Mouse (Mus musculus): ENCODE data around the gene Kcns1. TPM values are rescaled to one million over a fixed set of nuclear protein-coding genes. Genes with fewer than 3 reads are reported as not detected.
A peak's percentile ranks its signal among the peaks of the same experiment; 100 is the strongest.

Gene Kcns1
- total and polyA plus RNA-seq, 3 experiments = 0.11 to 0.34 TPM; not detected in 1

DNA sequence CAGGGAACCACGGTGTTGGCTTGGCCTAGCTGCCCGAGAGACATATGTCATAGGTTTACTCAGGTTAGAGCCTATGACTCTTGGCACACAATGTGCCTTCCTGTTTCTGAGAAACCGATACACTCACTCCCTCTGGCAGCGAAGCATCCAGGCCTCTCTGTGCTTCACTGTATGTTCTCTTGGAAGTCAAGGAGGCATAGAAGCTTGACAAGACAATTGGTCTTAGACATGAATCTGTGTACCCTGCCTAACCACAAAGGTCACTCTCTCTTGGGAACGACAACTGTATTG lies 25.7 kb upstream of the Kcns1 start:
- no peak overlapping the region for H3K4me3 ChIP-seq (replicated peaks in 1 of 3; ENCODE audit: low read depth in 2 of 3, low read length in 2 of 3, poor library complexity in 1 of 3)
- peaks cover 19 to 32% of the 10 kb centered on the region in 2 experiments for H3K4me1 ChIP-seq (ENCODE audit: control insufficient read depth in 1 of 2, insufficient read depth in 2 of 2)
- in situ Hi-C loops (cut with MboI; ENCODE audit: low pct_ligation_motif_present, low pct_unique_long_range_greater_than_20kb, low sequenced_read_pairs) (no loop called here), dilution Hi-C loops (cut with MboI; ENCODE audit: extremely low pct_ligation_motif_present, extremely low pct_unique_long_range_greater_than_20kb, low sequenced_read_pairs) (no loop called here)
- H3K27me3 ChIP-seq (replicated peaks) = no peaks in the 10 kb centered on the region
- H3K79me2 ChIP-seq (replicated peaks; ENCODE audit: control insufficient read depth, extremely low read depth, insufficient read depth, poor library complexity, severe bottlenecking) = no peaks in the 10 kb centered on the region
- 0 out of 2 replicates have a peak, but pooled peaks have one; percentile 8 for TF ChIP-seq TCF12 (IDR thresholded peaks at IDR 0.05; ENCODE audit: low read depth, low read length)
- TF ChIP-seq USF1 (IDR thresholded peaks at IDR 0.05; ENCODE audit: low read depth, low read length) = no peak
- peak overlapping the region; percentile 16; the same call in 1 of the 2 replicates for H3K4me2 ChIP-seq (ENCODE audit: insufficient read depth, low read depth, poor library complexity, severe bottlenecking)
- no peaks in the 10 kb centered on the region for H3K36me3 ChIP-seq (replicated peaks in 1 of 2; ENCODE audit: control insufficient read depth in 1 of 2, insufficient read depth in 1 of 2, low read length in 1 of 2)
- no peak overlapping the region for H3K27ac ChIP-seq (ENCODE audit: insufficient read depth, low read depth)
- no peak for DNase-seq (ENCODE audit: extremely low read depth)
- H3K9me3 ChIP-seq (replicated peaks; ENCODE audit: low read length) = peaks cover 3% of the 10 kb centered on the region
- no peak overlapping the region for H3K9ac ChIP-seq (ENCODE audit: insufficient read depth, low read depth)

DNA sequence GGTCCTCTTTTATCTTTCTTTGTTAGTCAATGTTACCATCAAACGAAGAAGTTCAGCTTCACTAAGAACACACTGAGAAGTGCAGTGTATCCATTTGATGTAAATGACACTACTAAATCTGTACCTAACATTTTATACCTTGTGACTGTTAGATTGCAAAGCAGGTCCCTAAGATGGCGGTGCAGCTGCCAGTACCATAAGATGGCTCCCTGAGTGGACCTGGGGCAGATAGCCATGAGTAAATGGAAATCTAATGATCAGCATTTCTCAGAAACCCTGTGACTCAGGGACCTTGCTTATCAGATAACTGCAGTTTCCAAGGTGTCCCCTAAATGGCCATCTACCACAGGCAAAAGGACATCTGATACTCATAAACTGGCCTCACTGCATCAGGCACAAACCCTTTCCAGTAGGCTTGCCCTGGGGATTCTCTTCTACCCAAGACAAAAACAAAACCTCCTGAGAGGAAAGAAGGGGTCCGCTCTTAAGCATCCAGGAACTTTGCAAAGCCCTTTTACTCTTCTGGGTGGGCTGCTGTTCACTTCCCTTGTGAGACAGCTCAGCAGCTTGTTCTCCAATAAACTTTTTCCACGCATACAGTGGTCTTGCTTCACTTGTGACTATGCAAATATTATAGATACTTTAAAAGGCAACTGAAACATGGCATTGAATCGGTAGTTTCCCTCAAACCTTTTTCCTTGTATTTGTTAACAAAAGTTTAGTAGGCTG lies 25.2 kb upstream of the Kcns1 start:
- in situ Hi-C loops (cut with MboI; ENCODE audit: low pct_ligation_motif_present, low pct_unique_long_range_greater_than_20kb, low sequenced_read_pairs) (no loop called here), dilution Hi-C loops (cut with MboI; ENCODE audit: extremely low pct_ligation_motif_present, extremely low pct_unique_long_range_greater_than_20kb, low sequenced_read_pairs) (no loop called here)
- peaks cover 8% of the 10 kb centered on the region for H3K9me3 ChIP-seq (replicated peaks; ENCODE audit: low read length)
- no peak overlapping the region for H3K9ac ChIP-seq (ENCODE audit: insufficient read depth, low read depth)
- H3K27ac ChIP-seq (ENCODE audit: insufficient read depth, low read depth) = no peak overlapping the region
- peak; percentile 58 for DNase-seq (ENCODE audit: extremely low read depth)
- TF ChIP-seq USF1 (IDR thresholded peaks at IDR 0.05; ENCODE audit: low read depth, low read length) (no peak), UBTF (IDR thresholded peaks at IDR 0.05; ENCODE audit: low read depth, low read length) (no peak), BHLHE40 (IDR thresholded peaks at IDR 0.05; ENCODE audit: low read depth, low read length) (peak; percentile 77), USF2 (conservative IDR thresholded peaks at IDR 0.05; ENCODE audit: low read depth, low read length) (no peak), ZC3H11A (IDR thresholded peaks at IDR 0.05; ENCODE audit: low read depth, low read length) (0 out of 2 replicates have a peak, but pooled peaks have one; percentile 15), ELF1 (IDR thresholded peaks at IDR 0.05; ENCODE audit: low read depth, low read length) (no peak), POLR2AphosphoS2 (IDR thresholded peaks at IDR 0.05; ENCODE audit: low read depth, low read length) (no peak), POLR2A (IDR thresholded peaks at IDR 0.05; ENCODE audit: low read depth, low read length) (no peak), MAZ (IDR thresholded peaks at IDR 0.05; ENCODE audit: low read depth, low read length) (no peak), MEF2A (IDR thresholded peaks at IDR 0.05; ENCODE audit: borderline replicate concordance, low read depth, low read length) (0 out of 2 replicates have a peak, but pooled peaks have one; percentile 20), ETS1 (conservative IDR thresholded peaks at IDR 0.05; ENCODE audit: low read depth, low read length) (no peak; the same call in 1 of the 2 replicates), JUN (IDR thresholded peaks at IDR 0.05; ENCODE audit: insufficient read depth, low read depth, low read length) (peak; percentile 2; the same call in 1 of the 2 replicates), MAFK (IDR thresholded peaks at IDR 0.05; ENCODE audit: insufficient replicate concordance, low read length) (peak; percentile 12; the same call in 1 of the 2 replicates), EP300 (IDR thresholded peaks at IDR 0.05; ENCODE audit: low read length) (peak; percentile 58; the same call in 1 of the 2 replicates), CTCF (conservative IDR thresholded peaks at IDR 0.05 in 1 of 2, IDR thresholded peaks at IDR 0.05 in 1 of 2; ENCODE audit: low read depth in 2 of 2, low read length in 2 of 2) (no peak), TCF12 (IDR thresholded peaks at IDR 0.05; ENCODE audit: low read depth, low read length) (peak; percentile 18; the same call in 1 of the 2 replicates), IRF4 (IDR thresholded peaks at IDR 0.05; ENCODE audit: low read depth, low read length) (peak; percentile 37; the same call in 1 of the 2 replicates), NRF1 (IDR thresholded peaks at IDR 0.05; ENCODE audit: low read depth, low read length) (peak; percentile 56; the same call in 1 of the 2 replicates), SMC3 (IDR thresholded peaks at IDR 0.05; ENCODE audit: low read depth, low read length) (no peak)
- no peaks in the 10 kb centered on the region for H3K27me3 ChIP-seq (replicated peaks)
- H3K79me2 ChIP-seq (replicated peaks; ENCODE audit: control insufficient read depth, extremely low read depth, insufficient read depth, poor library complexity, severe bottlenecking) = no peaks in the 10 kb centered on the region
- H3K4me3 ChIP-seq (replicated peaks in 1 of 3; ENCODE audit: low read depth in 2 of 3, low read length in 2 of 3, poor library complexity in 1 of 3) = no peak overlapping the region
- H3K36me3 ChIP-seq (replicated peaks in 1 of 2; ENCODE audit: control insufficient read depth in 1 of 2, insufficient read depth in 1 of 2, low read length in 1 of 2) = no peaks in the 10 kb centered on the region
- peaks cover 19 to 32% of the 10 kb centered on the region in 2 experiments for H3K4me1 ChIP-seq (ENCODE audit: control insufficient read depth in 1 of 2, insufficient read depth in 2 of 2)
- peak overlapping the region; percentile 16; the same call in 1 of the 2 replicates for H3K4me2 ChIP-seq (ENCODE audit: insufficient read depth, low read depth, poor library complexity, severe bottlenecking)
